Mouse (Mus musculus): ENCODE results near the gene Rab40c. TPM values are rescaled to one million over a fixed set of nuclear protein-coding genes. Genes with fewer than 3 reads are reported as not detected.

Gene Rab40c
- polyA plus RNA-seq, 1 experiment from 2014 or later = 9.9 TPM

DNA sequence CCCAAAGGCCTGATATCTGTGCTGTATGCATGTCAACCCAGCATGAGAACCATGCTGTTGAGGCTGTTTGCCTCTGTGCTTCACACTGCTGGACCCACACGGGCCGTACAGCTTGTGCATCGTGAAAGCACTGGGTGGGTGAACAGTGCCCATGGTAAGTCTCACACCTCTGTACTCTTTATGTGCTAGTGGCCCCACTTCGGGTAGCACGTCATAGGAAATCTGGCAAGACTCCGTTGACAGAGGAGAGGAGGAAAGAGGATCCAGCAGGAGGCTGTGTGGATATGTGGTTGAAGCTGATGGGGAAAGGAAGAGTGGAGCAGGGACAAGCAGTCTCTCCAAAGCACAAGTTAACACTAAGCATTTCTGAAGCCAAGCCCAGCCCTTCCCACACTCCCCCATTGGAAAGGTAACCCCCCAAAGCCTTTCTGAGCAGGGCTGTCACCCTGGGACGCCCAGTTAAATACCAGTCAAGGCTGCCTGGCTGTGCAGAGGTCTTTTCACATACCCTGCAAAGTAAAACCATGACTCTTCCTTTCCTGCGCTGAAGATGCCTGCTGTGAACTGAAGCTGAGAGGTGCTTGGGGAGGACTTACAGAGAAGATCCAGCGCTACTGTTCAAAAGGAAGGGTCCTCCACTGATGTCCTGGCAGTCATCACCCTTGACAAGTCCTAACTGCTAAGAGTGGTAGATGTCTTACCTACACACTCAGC is 1.3 kb downstream of the Rab40c start:
- WGBS (ENCODE audit: insufficient replicate concordance) = 81% methylated on average over 9 of the region's 9 CpGs
- H3K4me3 ChIP-seq = peak overlapping the region; percentile 94
- peak overlapping the region; percentile 90 for H3K9ac ChIP-seq
- peak overlapping the region; percentile 94 for H3K4me2 ChIP-seq
- H3K27ac ChIP-seq = no peak overlapping the region
- peaks cover 69% of the 10 kb centered on the region for H3K4me1 ChIP-seq
- H3K27me3 ChIP-seq (replicated peaks) = no peaks in the 10 kb centered on the region
- no peak for ATAC-seq
- H3K36me3 ChIP-seq = 0 out of 2 replicates have a peak, but pooled peaks cover 2% of the 10 kb centered on the region
- no peaks in the 10 kb centered on the region for H3K9me3 ChIP-seq (replicated peaks)

DNA sequence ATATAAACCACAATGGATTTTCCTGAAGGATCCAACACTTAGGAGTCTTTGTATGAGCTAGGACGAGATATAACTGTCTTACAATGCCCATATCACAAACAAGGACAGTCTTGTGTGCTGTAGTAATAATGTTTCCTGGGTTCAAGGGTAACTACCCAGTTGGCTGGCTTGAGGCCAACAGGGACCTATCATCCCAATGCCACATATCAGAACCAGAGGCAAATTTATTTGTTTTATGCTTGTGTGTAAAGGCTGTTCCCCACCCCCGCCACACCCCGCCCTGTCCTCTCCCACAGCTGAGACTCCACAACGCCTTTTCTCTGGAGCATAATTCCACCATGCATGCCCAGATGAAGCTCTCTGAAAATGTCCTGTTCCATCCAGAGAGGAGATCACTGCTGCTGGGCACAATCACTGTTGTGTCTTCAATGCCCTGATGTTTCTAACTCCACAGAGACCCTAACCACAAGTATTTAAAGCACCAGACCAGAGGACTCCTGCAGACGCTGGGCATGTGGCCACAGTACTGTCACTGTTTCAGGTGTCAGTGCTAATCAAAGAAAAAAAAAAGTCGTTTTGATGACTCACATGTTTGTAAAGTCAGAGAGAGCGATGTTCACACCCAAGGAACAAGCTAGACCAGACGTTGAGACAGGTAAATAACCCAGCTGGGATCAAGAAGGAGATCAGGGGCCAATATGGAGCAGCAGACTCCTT is 2.4 kb downstream of the Rab40c start:
- H3K36me3 ChIP-seq = no peaks in the 10 kb centered on the region
- no peaks in the 10 kb centered on the region for H3K9me3 ChIP-seq (replicated peaks)
- H3K4me2 ChIP-seq = no peak overlapping the region
- H3K27me3 ChIP-seq (replicated peaks) = no peaks in the 10 kb centered on the region
- peaks cover 67% of the 10 kb centered on the region for H3K4me1 ChIP-seq
- H3K4me3 ChIP-seq = no peak overlapping the region
- H3K9ac ChIP-seq = no peak overlapping the region
- whole genome bisulfite sequencing (ENCODE audit: insufficient replicate concordance) = 64% methylated on average over 8 of the region's 8 CpGs
- no peak overlapping the region for H3K27ac ChIP-seq
- ATAC-seq = no peak

DNA sequence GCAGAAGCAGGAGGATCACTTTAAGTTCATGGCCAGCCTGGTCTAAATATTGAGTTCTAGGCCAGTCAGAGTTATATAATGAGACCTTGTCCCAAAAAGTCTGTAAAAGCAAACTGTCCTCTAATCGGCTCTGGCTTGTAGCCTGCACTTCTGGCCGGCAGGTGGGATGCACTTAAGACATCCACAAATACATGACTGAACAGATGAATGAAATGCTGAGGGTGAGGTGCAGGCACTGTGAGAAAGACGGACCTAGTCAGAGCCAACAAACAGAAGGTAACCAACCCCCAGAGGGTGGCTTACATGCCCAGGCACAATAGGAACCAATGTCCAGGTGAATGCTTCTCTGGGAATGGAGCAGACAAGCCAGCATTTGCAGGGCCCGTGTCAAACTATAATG is 5.2 kb downstream of the Rab40c start:
- 41% methylated on average over 4 of the region's 4 CpGs for WGBS (ENCODE audit: insufficient replicate concordance)
- Histone ChIP-seq H3K9ac (no peak overlapping the region), H3K36me3 (no peaks in the 10 kb centered on the region), H3K4me2 (no peak overlapping the region), H3K9me3 (replicated peaks) (no peaks in the 10 kb centered on the region), H3K27me3 (replicated peaks) (no peaks in the 10 kb centered on the region), H3K4me3 (no peak overlapping the region), H3K27ac (no peak overlapping the region), H3K4me1 (peaks cover 56% of the 10 kb centered on the region)
- ATAC-seq = no peak

DNA sequence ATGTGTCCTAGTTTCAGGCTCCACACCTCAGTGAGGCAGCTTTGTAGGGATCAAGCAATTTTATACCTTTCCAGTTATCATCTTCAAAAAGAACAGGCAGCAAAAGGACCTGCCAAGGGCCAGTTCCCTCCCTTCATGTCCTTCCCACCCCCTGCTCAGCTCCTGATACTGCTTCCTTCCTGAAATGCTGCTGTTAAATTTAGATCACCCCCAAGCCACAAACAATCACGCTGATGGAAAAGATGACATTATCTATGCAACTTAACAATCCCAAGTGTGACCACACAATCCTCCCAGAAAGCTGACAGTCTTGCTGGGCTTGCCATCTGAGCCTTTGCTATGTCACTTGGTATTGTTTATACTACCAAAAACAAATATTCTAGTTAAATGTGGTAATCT is 5.7 kb downstream of the Rab40c start:
- no peaks in the 10 kb centered on the region for H3K27me3 ChIP-seq (replicated peaks)
- no peak overlapping the region for H3K27ac ChIP-seq
- no peak for ATAC-seq
- H3K36me3 ChIP-seq = no peaks in the 10 kb centered on the region
- peak overlapping the region; percentile 0; the same call in 1 of the 2 replicates for H3K4me2 ChIP-seq
- WGBS (ENCODE audit: insufficient replicate concordance) = 14% methylated on average over 1 of the region's 1 CpGs
- H3K4me3 ChIP-seq = no peak overlapping the region
- no peak overlapping the region for H3K9ac ChIP-seq
- no peaks in the 10 kb centered on the region for H3K9me3 ChIP-seq (replicated peaks)
- peaks cover 54% of the 10 kb centered on the region for H3K4me1 ChIP-seq

DNA sequence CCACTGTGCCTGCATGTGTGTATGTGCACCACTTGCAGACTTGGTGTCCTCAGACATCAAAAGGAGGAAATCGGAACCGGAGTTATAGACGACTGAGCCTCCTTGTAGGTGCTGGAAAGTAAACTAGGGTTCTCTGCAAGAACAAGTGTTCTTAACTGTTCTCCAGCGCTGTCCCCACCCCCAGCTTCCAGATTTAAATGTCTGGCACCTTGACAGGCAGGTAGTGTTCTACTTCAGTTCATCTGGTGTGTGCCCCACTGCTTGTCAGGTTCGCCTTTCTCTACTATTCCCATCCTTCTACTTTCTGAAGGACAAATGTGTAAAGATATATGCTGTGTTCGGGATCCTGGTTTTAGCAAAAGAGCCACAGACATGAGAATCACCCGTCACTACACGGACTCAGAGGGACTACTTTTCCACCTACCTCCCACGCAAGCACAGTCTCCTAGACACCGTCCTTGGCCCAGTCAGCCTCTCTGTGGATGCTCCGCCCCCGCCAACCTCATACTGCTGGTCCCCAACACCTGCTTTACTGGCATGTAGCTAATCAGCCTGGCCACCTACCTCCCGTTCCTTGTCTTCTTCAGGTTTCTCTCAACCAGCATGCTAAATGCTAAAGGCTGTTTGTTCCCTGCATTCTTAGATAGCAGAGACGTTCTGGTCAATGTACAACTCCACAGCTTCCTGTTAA is 6.2 kb downstream of the Rab40c start:
- Histone ChIP-seq H3K9me3 (replicated peaks) (no peaks in the 10 kb centered on the region), H3K4me1 (peaks cover 49% of the 10 kb centered on the region), H3K27ac (no peak overlapping the region), H3K27me3 (replicated peaks) (no peaks in the 10 kb centered on the region), H3K9ac (no peak overlapping the region), H3K4me3 (no peak overlapping the region), H3K4me2 (peak overlapping the region; percentile 0), H3K36me3 (no peaks in the 10 kb centered on the region)
- ATAC-seq = no peak
- WGBS (ENCODE audit: insufficient replicate concordance) = 46% methylated on average over 14 of the region's 14 CpGs

DNA sequence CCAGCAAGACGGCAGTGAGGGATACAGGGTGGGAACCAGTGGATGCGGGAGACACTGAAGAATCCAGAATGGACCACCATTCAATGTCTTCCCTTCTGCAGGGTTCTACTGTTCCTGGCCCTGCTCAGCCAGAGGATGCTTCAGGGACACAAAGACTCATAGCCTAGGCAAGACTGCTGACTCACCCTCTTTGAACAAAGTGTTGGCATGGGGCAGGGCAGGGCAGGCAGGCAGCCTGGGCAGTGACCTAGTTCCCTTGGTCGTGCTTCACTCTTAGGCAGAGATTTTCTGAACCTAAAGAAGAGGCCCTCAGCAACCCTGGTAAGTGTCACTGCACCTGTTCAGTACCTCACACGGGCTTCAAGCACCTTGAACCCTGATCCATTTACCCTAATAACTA is 7.7 kb downstream of the Rab40c start:
- Histone ChIP-seq H3K9me3 (replicated peaks) (no peaks in the 10 kb centered on the region), H3K27me3 (replicated peaks) (no peaks in the 10 kb centered on the region), H3K4me2 (no peak overlapping the region), H3K36me3 (peaks cover 3% of the 10 kb centered on the region; the same call in 1 of the 2 replicates), H3K27ac (no peak overlapping the region), H3K9ac (no peak overlapping the region), H3K4me3 (no peak overlapping the region), H3K4me1 (peaks cover 37% of the 10 kb centered on the region)
- no peak for ATAC-seq
- WGBS (ENCODE audit: insufficient replicate concordance) = 69% methylated on average over 4 of the region's 4 CpGs

DNA sequence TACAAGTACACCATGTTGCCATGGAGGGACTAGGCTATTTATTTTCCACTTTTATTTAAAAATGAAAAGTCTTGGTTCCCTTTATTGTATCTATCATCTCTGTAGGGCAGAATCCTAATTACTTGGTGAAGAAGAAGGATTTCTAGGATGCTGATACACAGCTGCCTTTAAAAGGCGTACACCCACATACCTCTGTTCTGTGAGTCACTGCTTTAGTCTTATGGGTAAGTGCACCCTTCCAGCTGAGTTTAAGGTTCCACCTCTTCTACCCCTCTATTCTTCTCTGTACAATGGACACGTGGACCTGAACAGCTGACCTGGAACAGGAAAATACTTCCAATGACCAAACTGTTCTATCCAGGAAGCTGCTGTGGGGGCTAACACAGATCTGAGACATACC is 11.9 kb downstream of the Rab40c start:
- Histone ChIP-seq H3K4me3 (no peak overlapping the region), H3K4me1 (peaks cover 17% of the 10 kb centered on the region; the same call in 1 of the 2 replicates), H3K9me3 (replicated peaks) (no peaks in the 10 kb centered on the region), H3K27ac (no peak overlapping the region), H3K36me3 (peaks cover 3% of the 10 kb centered on the region; the same call in 1 of the 2 replicates), H3K9ac (no peak overlapping the region), H3K27me3 (replicated peaks) (no peaks in the 10 kb centered on the region), H3K4me2 (no peak overlapping the region)
- ATAC-seq = no peak
- 77% methylated on average over 2 of the region's 2 CpGs for WGBS (ENCODE audit: insufficient replicate concordance)

DNA sequence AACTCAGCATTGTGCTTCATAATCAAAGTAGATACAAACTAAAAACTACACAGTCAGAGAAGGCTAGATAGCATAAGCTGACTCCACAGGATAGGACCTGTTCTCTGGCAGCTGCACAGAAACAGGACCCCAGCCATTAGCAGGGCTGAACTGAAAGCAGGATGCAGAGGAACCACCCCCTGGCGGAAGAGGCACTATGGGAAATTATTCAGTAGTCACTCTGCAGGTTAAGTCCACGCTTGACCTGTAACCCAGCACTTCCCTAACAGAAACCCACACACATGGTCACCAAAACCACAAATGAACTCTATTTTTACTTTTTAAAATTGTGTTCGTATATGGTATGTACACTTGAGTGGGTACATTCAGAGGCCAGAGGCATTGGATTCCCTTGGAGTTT is 16.5 kb downstream of the Rab40c start:
- WGBS (ENCODE audit: insufficient replicate concordance) = 67% methylated on average over 3 of the region's 3 CpGs
- Histone ChIP-seq H3K36me3 (peaks cover 18% of the 10 kb centered on the region), H3K4me1 (peaks cover 12% of the 10 kb centered on the region; the same call in 1 of the 2 replicates), H3K4me3 (no peak overlapping the region), H3K27me3 (replicated peaks) (no peaks in the 10 kb centered on the region), H3K27ac (no peak overlapping the region), H3K9ac (no peak overlapping the region), H3K4me2 (no peak overlapping the region), H3K9me3 (replicated peaks) (no peaks in the 10 kb centered on the region)
- ATAC-seq = no peak

DNA sequence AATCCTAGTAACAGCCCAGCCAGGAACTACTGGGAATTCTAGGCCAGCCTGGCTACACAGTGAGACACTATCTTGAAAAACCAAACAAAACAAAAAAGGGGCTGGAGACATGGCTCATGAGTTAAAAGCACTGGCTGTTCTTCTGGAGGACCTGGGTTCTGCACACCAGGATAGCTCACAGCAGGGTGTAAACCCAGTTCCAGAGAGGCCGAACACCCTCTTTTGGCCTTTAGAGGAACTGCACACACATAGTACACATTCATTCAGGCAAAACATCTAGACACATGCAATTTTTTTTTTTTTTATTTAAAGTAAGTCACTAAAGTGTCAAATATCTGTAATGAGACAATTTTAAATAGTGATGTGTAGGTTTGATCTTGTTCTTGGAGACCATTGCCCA is 19.3 kb downstream of the Rab40c start:
- Histone ChIP-seq H3K9ac (no peak overlapping the region), H3K4me2 (no peak overlapping the region), H3K27ac (no peak overlapping the region), H3K4me1 (peaks cover 23% of the 10 kb centered on the region), H3K36me3 (peaks cover 14% of the 10 kb centered on the region), H3K4me3 (no peak overlapping the region), H3K27me3 (replicated peaks) (no peaks in the 10 kb centered on the region), H3K9me3 (replicated peaks) (no peaks in the 10 kb centered on the region)
- WGBS (ENCODE audit: insufficient replicate concordance) = 92% methylated on average over 1 of the region's 1 CpGs
- no peak for ATAC-seq

DNA sequence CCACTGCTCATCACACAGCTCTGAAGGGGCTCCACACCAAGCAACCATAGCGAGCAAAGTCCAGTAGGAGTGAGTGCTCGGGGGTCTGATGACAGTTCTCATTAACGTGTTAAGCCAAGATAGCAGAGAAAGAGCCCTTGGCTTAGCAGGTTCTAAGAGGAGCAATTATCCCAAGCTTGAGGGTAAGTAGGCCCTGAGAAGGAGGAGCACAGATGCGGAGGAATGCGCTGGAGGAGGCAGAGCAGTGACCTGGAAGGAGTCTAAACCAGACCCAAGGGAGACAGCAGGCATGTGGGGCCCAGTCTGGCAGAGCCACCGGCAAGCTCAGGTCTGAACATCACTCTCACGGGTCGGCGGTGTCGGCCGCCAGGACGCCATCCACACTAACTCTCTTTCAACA is 23.6 kb downstream of the Rab40c start:
- WGBS (ENCODE audit: insufficient replicate concordance) = 72% methylated on average over 12 of the region's 12 CpGs
- Histone ChIP-seq H3K9ac (no peak overlapping the region), H3K9me3 (replicated peaks) (no peaks in the 10 kb centered on the region), H3K36me3 (peaks cover 10% of the 10 kb centered on the region; the same call in 1 of the 2 replicates), H3K27ac (no peak overlapping the region), H3K4me2 (no peak overlapping the region), H3K4me3 (no peak overlapping the region), H3K27me3 (replicated peaks) (no peaks in the 10 kb centered on the region), H3K4me1 (peaks cover 18% of the 10 kb centered on the region)
- no peak for ATAC-seq

DNA sequence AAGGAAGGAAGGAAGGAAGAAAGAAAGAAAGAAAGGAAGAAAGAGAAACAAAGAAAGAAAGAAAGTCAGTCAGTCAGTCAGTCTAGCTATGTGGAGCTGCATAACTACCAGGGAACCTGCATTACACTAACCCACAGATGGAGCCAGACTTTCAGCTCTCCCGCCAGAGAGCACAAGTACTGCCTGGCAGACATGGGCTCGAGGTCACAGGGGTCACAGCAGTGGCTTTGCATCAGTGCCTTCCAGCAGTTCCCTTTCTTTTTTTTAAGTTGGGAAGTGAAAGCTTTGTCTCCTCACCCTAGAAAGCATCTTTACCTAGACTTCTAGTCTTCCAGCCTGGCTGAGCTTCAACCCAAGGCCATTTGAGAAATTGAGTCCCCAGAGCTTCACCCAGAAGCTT is 24.1 kb downstream of the Rab40c start:
- H3K9ac ChIP-seq = no peak overlapping the region
- H3K27ac ChIP-seq = no peak overlapping the region
- H3K27me3 ChIP-seq (replicated peaks) = no peaks in the 10 kb centered on the region
- no peak overlapping the region for H3K4me3 ChIP-seq
- WGBS (ENCODE audit: insufficient replicate concordance) = 33% methylated on average over 2 of the region's 2 CpGs
- no peak overlapping the region for H3K4me2 ChIP-seq
- no peak for ATAC-seq
- H3K9me3 ChIP-seq (replicated peaks) = no peaks in the 10 kb centered on the region
- H3K4me1 ChIP-seq = peaks cover 18% of the 10 kb centered on the region
- H3K36me3 ChIP-seq = peaks cover 6% of the 10 kb centered on the region

DNA sequence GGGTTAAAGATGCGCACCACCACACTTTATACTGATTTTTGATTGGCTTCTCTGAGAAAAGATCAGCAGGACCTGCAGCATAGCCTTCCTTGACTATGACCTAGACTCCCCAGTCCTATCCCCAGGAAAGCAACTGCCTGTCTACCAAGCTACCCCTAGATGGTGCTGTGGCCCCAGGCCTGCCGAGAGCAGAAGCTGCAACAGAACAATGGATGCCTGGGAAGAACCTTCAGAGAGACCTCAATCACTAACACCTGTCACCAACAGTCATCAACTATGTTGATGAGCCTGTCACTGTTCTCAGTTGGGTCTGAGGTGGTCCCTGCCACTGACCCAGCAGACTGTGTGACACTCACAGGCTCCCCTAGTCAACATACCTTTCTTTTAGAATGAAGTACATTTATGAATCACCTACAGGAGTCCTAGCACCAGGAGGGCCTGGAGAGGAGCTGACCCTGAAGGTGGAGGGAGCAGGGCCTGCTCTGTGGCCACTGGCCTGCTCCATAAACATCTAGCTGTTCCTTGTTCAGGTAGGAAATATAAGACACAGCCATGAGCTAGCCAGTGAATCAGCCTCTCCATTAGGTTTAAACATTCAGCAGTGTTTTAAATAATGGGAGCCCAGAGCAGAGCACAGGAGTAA is 25.4 kb downstream of the Rab40c start:
- H3K27ac ChIP-seq = no peak overlapping the region
- H3K36me3 ChIP-seq = peaks cover 12% of the 10 kb centered on the region
- H3K4me2 ChIP-seq = no peak overlapping the region
- 19% methylated on average over 2 of the region's 2 CpGs for WGBS (ENCODE audit: insufficient replicate concordance)
- peak; percentile 72 for ATAC-seq
- no peak overlapping the region for H3K4me3 ChIP-seq
- H3K27me3 ChIP-seq (replicated peaks) = no peaks in the 10 kb centered on the region
- H3K9ac ChIP-seq = no peak overlapping the region
- H3K9me3 ChIP-seq (replicated peaks) = no peaks in the 10 kb centered on the region
- peaks cover 18% of the 10 kb centered on the region for H3K4me1 ChIP-seq
